Mouse (Mus musculus): ENCODE data around the gene Atp9a. TPM values are rescaled to one million over a fixed set of nuclear protein-coding genes. Genes with fewer than 3 reads are reported as not detected.
"Not testable (repeated sequence)": the region's sequence is repeated elsewhere in the genome, so short reads cannot be mapped to it uniquely, and the experiment has no call there.

The Atp9a gene
- polyA plus RNA-seq, 1 experiment: 272 TPM

DNA sequence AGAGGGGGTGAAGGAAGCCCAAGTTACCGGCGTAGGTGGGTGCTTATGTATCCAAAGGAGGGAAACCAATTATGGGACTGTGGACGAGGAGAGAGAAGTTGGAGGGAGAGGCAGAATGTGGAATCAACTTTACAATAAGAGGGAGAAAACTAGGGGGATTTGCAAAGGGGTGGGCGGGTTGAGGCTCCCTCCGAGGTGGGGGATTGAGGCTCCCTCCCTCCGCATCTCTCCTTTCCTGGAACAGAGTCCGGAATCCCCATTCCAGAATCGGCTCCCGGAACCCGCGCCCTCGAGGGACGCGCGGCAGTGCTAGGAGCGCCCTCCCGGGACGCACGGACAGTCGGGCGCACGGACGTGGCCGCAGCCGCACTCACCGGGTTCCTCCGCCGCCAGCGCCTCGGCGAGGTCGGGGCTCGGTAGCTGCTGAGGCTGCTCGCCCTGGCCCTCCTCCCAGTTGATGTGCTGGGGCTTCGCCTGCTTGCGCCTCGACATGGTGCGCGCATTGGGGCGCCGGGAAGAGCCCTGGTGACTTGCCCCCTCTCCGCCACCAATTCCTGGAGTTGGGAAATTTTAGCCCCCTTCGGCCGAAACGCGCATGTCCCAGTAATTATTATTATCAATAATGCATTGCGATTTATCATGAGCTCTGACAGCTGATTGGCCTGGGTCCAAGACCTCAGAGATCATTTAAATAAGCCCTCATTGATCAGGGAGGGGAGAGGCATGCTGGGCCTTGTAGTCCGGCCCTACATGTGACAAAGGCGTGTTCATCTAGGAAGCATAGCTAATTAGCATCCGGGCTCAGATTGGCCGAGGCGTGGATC is 24.5 kb upstream of the Atp9a start:
- Histone ChIP-seq H3K27ac (ENCODE audit: insufficient read depth, low read length) (no peak overlapping the region), H3K4me1 (ENCODE audit: control insufficient read depth, insufficient read depth, low read length) (no peaks in the 10 kb centered on the region), H3K4me3 (ENCODE audit: insufficient read depth, low read length) (no peak overlapping the region)
- no peak for TF ChIP-seq CTCF (IDR thresholded peaks at IDR 0.05; ENCODE audit: extremely low read depth, insufficient read depth, low read length)
- TF ChIP-seq POLR2A (IDR thresholded peaks at IDR 0.05; ENCODE audit: extremely low read depth, insufficient read depth, low read length): no peak

- H3K4me3 ChIP-seq (ENCODE audit: insufficient read depth, low read length): no peak overlapping the region; the same call in 1 of the 2 replicates
- TF ChIP-seq CTCF (IDR thresholded peaks at IDR 0.05; ENCODE audit: extremely low read depth, insufficient read depth, low read length) (no peak), POLR2A (IDR thresholded peaks at IDR 0.05; ENCODE audit: extremely low read depth, insufficient read depth, low read length) (no peak)
- H3K27ac ChIP-seq (ENCODE audit: insufficient read depth, low read length): no peak overlapping the region
- H3K4me1 ChIP-seq (ENCODE audit: control insufficient read depth, insufficient read depth, low read length): no peaks in the 10 kb centered on the region
These were observed 23.7 kb upstream of the Atp9a start for GRCm38 (mm10) chr2:168765696-168766537.

DNA sequence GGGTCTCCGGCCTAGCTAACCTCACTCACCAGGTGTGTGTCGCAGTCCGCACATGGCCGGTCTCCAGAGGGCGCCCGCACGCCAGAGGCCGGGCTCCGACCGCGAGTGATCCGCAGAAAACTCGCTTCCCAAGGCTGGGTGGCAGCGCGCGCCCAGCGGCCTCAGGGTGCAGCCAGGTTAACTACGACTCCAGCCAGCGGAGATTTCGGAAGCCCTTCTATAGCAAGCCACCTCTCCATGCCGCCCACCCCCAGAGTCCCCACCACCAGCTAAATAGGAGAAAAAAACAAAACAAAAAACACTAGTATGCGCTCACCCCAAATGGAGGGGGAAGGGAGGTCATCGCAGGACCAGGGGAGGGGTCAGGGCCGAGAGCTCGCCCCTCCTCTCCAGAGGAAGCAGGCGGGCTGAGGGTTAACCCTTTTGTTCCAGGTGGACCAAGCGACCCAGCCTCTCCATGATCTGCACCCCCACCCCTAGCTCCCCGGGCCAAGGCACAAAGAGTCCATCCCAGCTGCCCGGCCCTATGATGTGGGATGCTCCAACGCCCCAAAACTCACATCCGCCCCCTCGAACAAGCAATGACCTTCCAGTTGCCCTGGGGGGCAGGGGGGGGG is 23.0 kb upstream of the Atp9a start:
- H3K4me3 ChIP-seq (ENCODE audit: insufficient read depth, low read length): no peak overlapping the region; the same call in 1 of the 2 replicates
- TF ChIP-seq POLR2A (IDR thresholded peaks at IDR 0.05; ENCODE audit: extremely low read depth, insufficient read depth, low read length) (no peak), CTCF (IDR thresholded peaks at IDR 0.05; ENCODE audit: extremely low read depth, insufficient read depth, low read length) (0 out of 2 replicates have a peak, but pooled peaks have one; percentile 20)

DNA sequence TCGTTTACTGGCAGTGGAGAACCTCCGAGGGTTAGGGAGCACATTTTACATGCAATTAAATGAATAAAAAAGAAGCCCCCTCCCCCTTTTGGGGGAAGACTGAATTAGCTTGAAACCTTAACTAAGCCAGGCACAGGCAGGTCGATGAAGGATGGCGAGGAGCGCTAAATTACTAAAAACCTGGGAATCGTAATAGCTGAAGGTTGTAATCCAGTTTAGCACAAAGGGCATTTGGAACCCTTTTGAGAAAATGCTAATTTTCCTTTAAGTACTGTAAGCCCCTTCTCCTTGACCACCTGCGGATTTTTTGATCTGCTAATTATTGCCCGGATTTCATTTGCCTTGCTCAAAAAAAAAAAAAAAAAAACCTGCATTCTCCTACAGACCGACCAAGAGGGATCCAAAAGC is 22.3 kb upstream of the Atp9a start:
- TF ChIP-seq POLR2A (IDR thresholded peaks at IDR 0.05; ENCODE audit: extremely low read depth, insufficient read depth, low read length) (no peak), CTCF (IDR thresholded peaks at IDR 0.05; ENCODE audit: extremely low read depth, insufficient read depth, low read length) (no peak)
- Histone ChIP-seq H3K27ac (ENCODE audit: insufficient read depth, low read length) (no peak overlapping the region), H3K4me3 (ENCODE audit: insufficient read depth, low read length) (no peak overlapping the region), H3K4me1 (ENCODE audit: control insufficient read depth, insufficient read depth, low read length) (no peaks in the 10 kb centered on the region)

More for the DNA sequence above, 23.0 kb upstream of the Atp9a start:
- H3K27ac ChIP-seq (ENCODE audit: insufficient read depth, low read length): no peak overlapping the region
- no peaks in the 10 kb centered on the region for H3K4me1 ChIP-seq (ENCODE audit: control insufficient read depth, insufficient read depth, low read length)

GRCm38 (mm10) chr2:168763785-168764184 is 21.6 kb upstream of the Atp9a start:
- no peak overlapping the region for H3K27ac ChIP-seq (ENCODE audit: insufficient read depth, low read length)
- no peaks in the 10 kb centered on the region for H3K4me1 ChIP-seq (ENCODE audit: control insufficient read depth, insufficient read depth, low read length)
- H3K4me3 ChIP-seq (ENCODE audit: insufficient read depth, low read length): no peak overlapping the region
- TF ChIP-seq CTCF (IDR thresholded peaks at IDR 0.05; ENCODE audit: extremely low read depth, insufficient read depth, low read length) (no peak), POLR2A (IDR thresholded peaks at IDR 0.05; ENCODE audit: extremely low read depth, insufficient read depth, low read length) (no peak)

DNA sequence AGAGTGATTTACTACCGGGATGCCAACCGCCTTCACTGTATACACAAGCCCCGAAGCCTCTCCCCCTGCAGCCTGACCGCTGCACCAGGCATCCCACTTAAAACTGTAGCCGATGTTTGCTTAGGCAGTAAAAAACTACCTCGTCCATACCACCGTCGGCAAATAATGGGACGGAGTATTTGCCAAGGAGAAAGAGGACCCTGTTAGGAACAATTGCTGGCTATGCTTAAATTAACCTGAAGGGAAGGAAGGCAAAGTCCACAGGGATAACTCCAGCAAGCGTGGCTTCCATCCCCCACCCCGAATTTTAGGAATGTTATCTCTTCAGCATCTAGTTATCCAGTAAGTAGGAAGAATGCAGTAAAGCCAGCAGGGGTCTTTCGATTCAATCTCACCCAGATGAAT is 20.2 kb upstream of the Atp9a start:
- Histone ChIP-seq H3K4me1 (ENCODE audit: control insufficient read depth, insufficient read depth, low read length) (no peaks in the 10 kb centered on the region), H3K4me3 (ENCODE audit: insufficient read depth, low read length) (no peak overlapping the region), H3K27ac (ENCODE audit: insufficient read depth, low read length) (no peak overlapping the region)
- TF ChIP-seq POLR2A (IDR thresholded peaks at IDR 0.05; ENCODE audit: extremely low read depth, insufficient read depth, low read length) (no peak), CTCF (IDR thresholded peaks at IDR 0.05; ENCODE audit: extremely low read depth, insufficient read depth, low read length) (no peak)

DNA sequence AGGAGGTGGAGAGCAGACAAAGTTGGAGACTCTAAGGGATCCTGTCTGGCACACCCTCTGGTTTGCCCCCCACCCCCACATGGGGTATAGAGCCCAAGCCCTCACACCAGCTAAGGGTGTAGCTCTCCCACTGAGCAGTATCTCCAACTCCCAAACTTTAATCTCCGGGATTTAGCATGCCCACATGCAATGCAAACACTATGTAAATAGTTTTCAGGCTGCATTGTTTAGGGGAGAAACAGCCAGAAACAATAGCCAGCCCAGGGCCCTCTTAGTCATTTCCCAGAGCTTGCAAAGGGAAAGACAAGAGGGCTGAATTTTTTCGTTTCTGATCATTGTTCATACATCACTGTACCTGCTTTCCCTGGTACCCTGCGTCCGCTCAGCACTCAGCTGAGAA is 19.7 kb upstream of the Atp9a start:
- no peak overlapping the region for H3K27ac ChIP-seq (ENCODE audit: insufficient read depth, low read length)
- TF ChIP-seq POLR2A (IDR thresholded peaks at IDR 0.05; ENCODE audit: extremely low read depth, insufficient read depth, low read length) (no peak), CTCF (IDR thresholded peaks at IDR 0.05; ENCODE audit: extremely low read depth, insufficient read depth, low read length) (no peak)
- no peaks in the 10 kb centered on the region for H3K4me1 ChIP-seq (ENCODE audit: control insufficient read depth, insufficient read depth, low read length)

GRCm38 (mm10) chr2:168761141-168761540 is 18.9 kb upstream of the Atp9a start:
- Histone ChIP-seq H3K4me1 (ENCODE audit: control insufficient read depth, insufficient read depth, low read length) (no peaks in the 10 kb centered on the region), H3K27ac (ENCODE audit: insufficient read depth, low read length) (no peak overlapping the region), H3K4me3 (ENCODE audit: insufficient read depth, low read length) (no peak overlapping the region)
- no peak for TF ChIP-seq POLR2A (IDR thresholded peaks at IDR 0.05; ENCODE audit: extremely low read depth, insufficient read depth, low read length)
- no peak for TF ChIP-seq CTCF (IDR thresholded peaks at IDR 0.05; ENCODE audit: extremely low read depth, insufficient read depth, low read length)

More for the DNA sequence above, 19.7 kb upstream of the Atp9a start:
- no peak overlapping the region for H3K4me3 ChIP-seq (ENCODE audit: insufficient read depth, low read length)

GRCm38 (mm10) chr2:168744406-168744805 is 2.2 kb upstream of the Atp9a start:
- not testable (repeated sequence) for H3K4me3 ChIP-seq (ENCODE audit: insufficient read depth, low read length); H3K4me1 ChIP-seq (ENCODE audit: control insufficient read depth, insufficient read depth, low read length); H3K27ac ChIP-seq (ENCODE audit: insufficient read depth, low read length)
